Mouse (Mus musculus): ENCODE data around the gene Impg2. TPM values are rescaled to one million over a fixed set of nuclear protein-coding genes. Genes with fewer than 3 reads are reported as not detected.

Impg2 gene
- 0.01 and 0.06 TPM in 2 replicates for polyA plus RNA-seq (2012; rRNA removed)

GRCm38 (mm10) chr16:56204051-56204450 is at the start of gene Impg2:
Gene Impg2, plus strand, starts transcription at chr16:56204313.
- TF ChIP-seq CTCF (IDR thresholded peaks at IDR 0.05; ENCODE audit: extremely low read depth, insufficient read length, insufficient replicate concordance, low read depth, low read length) (no peak), POLR2A (IDR thresholded peaks at IDR 0.05; ENCODE audit: low read depth, low read length) (no peak)
- no peaks in the 10 kb centered on the region for H3K4me1 ChIP-seq (ENCODE audit: control insufficient read depth, insufficient read depth, insufficient read length, low read length)
- no peaks in the 10 kb centered on the region for H3K27me3 ChIP-seq (ENCODE audit: control insufficient read depth, insufficient read depth, low read length)
- WGBS: 73% methylated on average over 6 of the region's 6 CpGs
- H3K36me3 ChIP-seq (ENCODE audit: control insufficient read depth, insufficient read depth, low read length): no peaks in the 10 kb centered on the region
- no peak within 1 kb of the TSS for H3K4me3 ChIP-seq (ENCODE audit: low read depth, low read length)
- no peak within 1 kb of the TSS for H3K27ac ChIP-seq (ENCODE audit: insufficient read depth, low read depth, low read length)

GRCm38 (mm10) chr16:56163466-56163865 is 40.6 kb upstream of the Impg2 start:
- WGBS: 90% methylated on average over 7 of the region's 7 CpGs
- Histone ChIP-seq H3K4me1 (ENCODE audit: control insufficient read depth, insufficient read depth, insufficient read length, low read length) (no peaks in the 10 kb centered on the region), H3K27ac (ENCODE audit: insufficient read depth, low read depth, low read length) (no peak overlapping the region), H3K27me3 (ENCODE audit: control insufficient read depth, insufficient read depth, low read length) (no peaks in the 10 kb centered on the region), H3K36me3 (ENCODE audit: control insufficient read depth, insufficient read depth, low read length) (peaks cover 2% of the 10 kb centered on the region), H3K4me3 (ENCODE audit: low read depth, low read length) (no peak overlapping the region)
- no peak for TF ChIP-seq CTCF (IDR thresholded peaks at IDR 0.05; ENCODE audit: extremely low read depth, insufficient read length, insufficient replicate concordance, low read depth, low read length)
- no peak for TF ChIP-seq POLR2A (IDR thresholded peaks at IDR 0.05; ENCODE audit: low read depth, low read length)

- no peak for TF ChIP-seq CTCF (IDR thresholded peaks at IDR 0.05; ENCODE audit: extremely low read depth, insufficient read length, insufficient replicate concordance, low read depth, low read length)
- TF ChIP-seq POLR2A (IDR thresholded peaks at IDR 0.05; ENCODE audit: low read depth, low read length): no peak
- no peaks in the 10 kb centered on the region for H3K4me1 ChIP-seq (ENCODE audit: control insufficient read depth, insufficient read depth, insufficient read length, low read length)
- no peaks in the 10 kb centered on the region for H3K27me3 ChIP-seq (ENCODE audit: control insufficient read depth, insufficient read depth, low read length)
- no peak overlapping the region for H3K27ac ChIP-seq (ENCODE audit: insufficient read depth, low read depth, low read length)
- no peak overlapping the region for H3K4me3 ChIP-seq (ENCODE audit: low read depth, low read length)
- peaks cover 14% of the 10 kb centered on the region for H3K36me3 ChIP-seq (ENCODE audit: control insufficient read depth, insufficient read depth, low read length)
Observed at GRCm38 (mm10) chr16:56170247-56170646, 33.9 kb upstream of the Impg2 start.

GRCm38 (mm10) chr16:56175867-56176581 is 28.1 kb upstream of the Impg2 start:
- H3K4me3 ChIP-seq (ENCODE audit: low read depth, low read length): no peak overlapping the region
- H3K36me3 ChIP-seq (ENCODE audit: control insufficient read depth, insufficient read depth, low read length): peaks cover 19% of the 10 kb centered on the region
- no peak overlapping the region for H3K27ac ChIP-seq (ENCODE audit: insufficient read depth, low read depth, low read length)
- TF ChIP-seq CTCF (IDR thresholded peaks at IDR 0.05; ENCODE audit: extremely low read depth, insufficient read length, insufficient replicate concordance, low read depth, low read length) (peak; percentile 50; the same call in 1 of the 2 replicates), POLR2A (IDR thresholded peaks at IDR 0.05; ENCODE audit: low read depth, low read length) (no peak)
- H3K4me1 ChIP-seq (ENCODE audit: control insufficient read depth, insufficient read depth, insufficient read length, low read length): no peaks in the 10 kb centered on the region
- 69% methylated on average over 8 of the region's 8 CpGs for WGBS
- no peaks in the 10 kb centered on the region for H3K27me3 ChIP-seq (ENCODE audit: control insufficient read depth, insufficient read depth, low read length)

GRCm38 (mm10) chr16:56186863-56187262 is 17.2 kb upstream of the Impg2 start:
- no peak overlapping the region for H3K27ac ChIP-seq (ENCODE audit: insufficient read depth, low read depth, low read length)
- no peak overlapping the region for H3K4me3 ChIP-seq (ENCODE audit: low read depth, low read length)
- TF ChIP-seq POLR2A (IDR thresholded peaks at IDR 0.05; ENCODE audit: low read depth, low read length): no peak
- TF ChIP-seq CTCF (IDR thresholded peaks at IDR 0.05; ENCODE audit: extremely low read depth, insufficient read length, insufficient replicate concordance, low read depth, low read length): no peak
- WGBS: 53% methylated on average over 4 of the region's 4 CpGs
- peaks cover 13% of the 10 kb centered on the region for H3K36me3 ChIP-seq (ENCODE audit: control insufficient read depth, insufficient read depth, low read length)
- no peaks in the 10 kb centered on the region for H3K27me3 ChIP-seq (ENCODE audit: control insufficient read depth, insufficient read depth, low read length)
- peaks cover 3% of the 10 kb centered on the region; the same call in 1 of the 2 replicates for H3K4me1 ChIP-seq (ENCODE audit: control insufficient read depth, insufficient read depth, insufficient read length, low read length)

- 92% methylated on average over 9 of the region's 9 CpGs for WGBS
- peaks cover 3% of the 10 kb centered on the region; the same call in 1 of the 2 replicates for H3K4me1 ChIP-seq (ENCODE audit: control insufficient read depth, insufficient read depth, insufficient read length, low read length)
- TF ChIP-seq POLR2A (IDR thresholded peaks at IDR 0.05; ENCODE audit: low read depth, low read length) (no peak), CTCF (IDR thresholded peaks at IDR 0.05; ENCODE audit: extremely low read depth, insufficient read length, insufficient replicate concordance, low read depth, low read length) (no peak)
- no peaks in the 10 kb centered on the region for H3K27me3 ChIP-seq (ENCODE audit: control insufficient read depth, insufficient read depth, low read length)
- no peak overlapping the region for H3K27ac ChIP-seq (ENCODE audit: insufficient read depth, low read depth, low read length)
- no peak overlapping the region for H3K4me3 ChIP-seq (ENCODE audit: low read depth, low read length)
- peaks cover 11% of the 10 kb centered on the region for H3K36me3 ChIP-seq (ENCODE audit: control insufficient read depth, insufficient read depth, low read length)
Observed at GRCm38 (mm10) chr16:56188198-56188597, 15.9 kb upstream of the Impg2 start.

GRCm38 (mm10) chr16:56212740-56213139 is 8.6 kb downstream of the Impg2 start:
- WGBS: 17% methylated on average over 3 of the region's 3 CpGs
- TF ChIP-seq POLR2A (IDR thresholded peaks at IDR 0.05; ENCODE audit: low read depth, low read length) (no peak), CTCF (IDR thresholded peaks at IDR 0.05; ENCODE audit: extremely low read depth, insufficient read length, insufficient replicate concordance, low read depth, low read length) (no peak)

More at GRCm38 (mm10) chr16:56212740-56213139, 8.6 kb downstream of the Impg2 start:
- Histone ChIP-seq H3K36me3 (ENCODE audit: control insufficient read depth, insufficient read depth, low read length) (no peaks in the 10 kb centered on the region), H3K27ac (ENCODE audit: insufficient read depth, low read depth, low read length) (no peak overlapping the region), H3K4me3 (ENCODE audit: low read depth, low read length) (no peak overlapping the region), H3K4me1 (ENCODE audit: control insufficient read depth, insufficient read depth, insufficient read length, low read length) (0 out of 2 replicates have a peak, but pooled peaks cover 3% of the 10 kb centered on the region), H3K27me3 (ENCODE audit: control insufficient read depth, insufficient read depth, low read length) (no peaks in the 10 kb centered on the region)

Measured in small intestine, adult 2 months (tissue).